Mouse (Mus musculus) heart, adult 2 months (tissue): ENCODE data around the gene Smarcd2.
A peak's percentile ranks its signal among the peaks of the same experiment; 100 is the strongest.

ENCODE experiments used
- CTCF ChIP-seq: fragments of 200-600 bp; IDR thresholded peaks from 2 replicates; pipeline ENCODE4 v1.8.1; 2022; ENCODE audit warnings: antibody characterized with exemption, mild to moderate bottlenecking, moderate library complexity
- EP300 ChIP-seq: fragments of 200-500 bp; IDR thresholded peaks from 2 replicates; pipeline ENCODE4 v1.6.1; 2011; ENCODE audit warnings: low read depth, low read length, control low read depth; ENCODE audit not compliant: insufficient read depth
- POLR2A ChIP-seq: fragments of 200-500 bp; IDR thresholded peaks from 2 replicates; pipeline ENCODE4 v1.6.1; 2011; ENCODE audit warnings: mild to moderate bottlenecking, low read depth, low read length, control low read depth; ENCODE audit not compliant: insufficient read depth

DNA sequence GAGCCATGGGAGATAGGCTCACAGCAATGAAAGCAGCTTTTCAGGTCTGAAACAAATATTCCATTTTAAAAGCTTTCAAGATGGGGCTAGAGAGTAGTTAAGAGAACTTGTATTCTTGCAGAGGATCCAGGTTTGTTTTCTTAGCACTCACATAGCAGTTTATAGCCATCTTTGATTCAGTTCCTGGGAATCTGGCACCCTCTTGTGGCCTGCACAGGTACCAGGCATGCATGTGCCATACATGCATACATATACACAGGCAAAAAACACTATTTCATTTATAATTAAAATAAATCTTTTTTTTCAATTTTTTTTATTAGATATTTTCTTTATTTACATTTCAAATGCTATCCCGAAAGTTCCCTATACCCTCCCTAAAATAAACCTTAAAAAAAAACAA is 25.9 kb downstream of the Smarcd2 start:
- TF ChIP-seq POLR2A (no peak), CTCF (peak; percentile 60), EP300 (no peak)
